Mouse (Mus musculus): ENCODE data around the gene Rapgef4. TPM values are rescaled to one million over a fixed set of nuclear protein-coding genes. Genes with fewer than 3 reads are reported as not detected.
A peak's percentile ranks its signal among the peaks of the same experiment; 100 is the strongest.

Gene Rapgef4
- polyA plus RNA-seq, 1 experiment = 20.4 TPM

GRCm38 (mm10) chr2:72155102-72155773 is 174.2 kb downstream of the Rapgef4 start:
- TF ChIP-seq POLR2A (IDR thresholded peaks at IDR 0.05; ENCODE audit: borderline replicate concordance, extremely low read depth, insufficient read depth, insufficient read length, poor library complexity, severe bottlenecking) (no peak), CTCF (IDR thresholded peaks at IDR 0.05; ENCODE audit: borderline replicate concordance, extremely low read depth, insufficient read depth, insufficient read length) (no peak)
- DNase-seq (ENCODE audit: low read depth) = no peak

GRCm38 (mm10) chr2:72156484-72156883 is 175.4 kb downstream of the Rapgef4 start:
- TF ChIP-seq POLR2A (IDR thresholded peaks at IDR 0.05; ENCODE audit: borderline replicate concordance, extremely low read depth, insufficient read depth, insufficient read length, poor library complexity, severe bottlenecking) (no peak), CTCF (IDR thresholded peaks at IDR 0.05; ENCODE audit: borderline replicate concordance, extremely low read depth, insufficient read depth, insufficient read length) (no peak)
- DNase-seq (ENCODE audit: low read depth) = no peak

- peak; percentile 64 for DNase-seq (ENCODE audit: low read depth)
- TF ChIP-seq CTCF (IDR thresholded peaks at IDR 0.05; ENCODE audit: borderline replicate concordance, extremely low read depth, insufficient read depth, insufficient read length) = no peak
- TF ChIP-seq POLR2A (IDR thresholded peaks at IDR 0.05; ENCODE audit: borderline replicate concordance, extremely low read depth, insufficient read depth, insufficient read length, poor library complexity, severe bottlenecking) = no peak
These were observed 176.5 kb downstream of the Rapgef4 start for GRCm38 (mm10) chr2:72157561-72157960.

GRCm38 (mm10) chr2:72158045-72158444 is 177.0 kb downstream of the Rapgef4 start:
- peak; percentile 56 for DNase-seq (ENCODE audit: low read depth)

GRCm38 (mm10) chr2:72158691-72159225 is 177.7 kb downstream of the Rapgef4 start:
- peak; percentile 52 for DNase-seq (ENCODE audit: low read depth)
- TF ChIP-seq POLR2A (IDR thresholded peaks at IDR 0.05; ENCODE audit: borderline replicate concordance, extremely low read depth, insufficient read depth, insufficient read length, poor library complexity, severe bottlenecking) (no peak), CTCF (IDR thresholded peaks at IDR 0.05; ENCODE audit: borderline replicate concordance, extremely low read depth, insufficient read depth, insufficient read length) (no peak)

More at GRCm38 (mm10) chr2:72158045-72158444, 177.0 kb downstream of the Rapgef4 start:
- no peak for TF ChIP-seq POLR2A (IDR thresholded peaks at IDR 0.05; ENCODE audit: borderline replicate concordance, extremely low read depth, insufficient read depth, insufficient read length, poor library complexity, severe bottlenecking)
- no peak for TF ChIP-seq CTCF (IDR thresholded peaks at IDR 0.05; ENCODE audit: borderline replicate concordance, extremely low read depth, insufficient read depth, insufficient read length)

- no peak for DNase-seq (ENCODE audit: low read depth)
- TF ChIP-seq CTCF (IDR thresholded peaks at IDR 0.05; ENCODE audit: borderline replicate concordance, extremely low read depth, insufficient read depth, insufficient read length) (no peak), POLR2A (IDR thresholded peaks at IDR 0.05; ENCODE audit: borderline replicate concordance, extremely low read depth, insufficient read depth, insufficient read length, poor library complexity, severe bottlenecking) (no peak)
These were observed 178.2 kb downstream of the Rapgef4 start for GRCm38 (mm10) chr2:72159281-72159680.

GRCm38 (mm10) chr2:72165136-72165854 is 184.3 kb downstream of the Rapgef4 start:
- DNase-seq (ENCODE audit: low read depth) = no peak
- TF ChIP-seq POLR2A (IDR thresholded peaks at IDR 0.05; ENCODE audit: borderline replicate concordance, extremely low read depth, insufficient read depth, insufficient read length, poor library complexity, severe bottlenecking) (no peak), CTCF (IDR thresholded peaks at IDR 0.05; ENCODE audit: borderline replicate concordance, extremely low read depth, insufficient read depth, insufficient read length) (no peak)

GRCm38 (mm10) chr2:72169451-72170100 is 188.5 kb downstream of the Rapgef4 start:
- no peak for TF ChIP-seq CTCF (IDR thresholded peaks at IDR 0.05; ENCODE audit: borderline replicate concordance, extremely low read depth, insufficient read depth, insufficient read length)
- no peak for TF ChIP-seq POLR2A (IDR thresholded peaks at IDR 0.05; ENCODE audit: borderline replicate concordance, extremely low read depth, insufficient read depth, insufficient read length, poor library complexity, severe bottlenecking)
- DNase-seq (ENCODE audit: low read depth) = no peak

GRCm38 (mm10) chr2:72170546-72170945 is 189.5 kb downstream of the Rapgef4 start:
- DNase-seq (ENCODE audit: low read depth) = no peak
- TF ChIP-seq POLR2A (IDR thresholded peaks at IDR 0.05; ENCODE audit: borderline replicate concordance, extremely low read depth, insufficient read depth, insufficient read length, poor library complexity, severe bottlenecking) = no peak
- TF ChIP-seq CTCF (IDR thresholded peaks at IDR 0.05; ENCODE audit: borderline replicate concordance, extremely low read depth, insufficient read depth, insufficient read length) = no peak

GRCm38 (mm10) chr2:72171204-72171603 is 190.2 kb downstream of the Rapgef4 start:
- TF ChIP-seq CTCF (IDR thresholded peaks at IDR 0.05; ENCODE audit: borderline replicate concordance, extremely low read depth, insufficient read depth, insufficient read length) (no peak), POLR2A (IDR thresholded peaks at IDR 0.05; ENCODE audit: borderline replicate concordance, extremely low read depth, insufficient read depth, insufficient read length, poor library complexity, severe bottlenecking) (no peak)
- DNase-seq (ENCODE audit: low read depth) = no peak

GRCm38 (mm10) chr2:72173010-72173409 is 192.0 kb downstream of the Rapgef4 start:
- TF ChIP-seq POLR2A (IDR thresholded peaks at IDR 0.05; ENCODE audit: borderline replicate concordance, extremely low read depth, insufficient read depth, insufficient read length, poor library complexity, severe bottlenecking) (no peak), CTCF (IDR thresholded peaks at IDR 0.05; ENCODE audit: borderline replicate concordance, extremely low read depth, insufficient read depth, insufficient read length) (no peak)
- no peak for DNase-seq (ENCODE audit: low read depth)

Measured in brain, embryonic 14.5 days (tissue).